Mouse (Mus musculus) left cerebral cortex, postnatal 25 days (tissue): ENCODE results near the gene Abhd2. TPM values are rescaled to one million over a fixed set of nuclear protein-coding genes. Genes with fewer than 3 reads are reported as not detected.
A peak's percentile ranks its signal among the peaks of the same experiment; 100 is the strongest.

Experiments used
- DNase-seq, 2 experiments: peaks; one replicate each; pipeline ENCODE4 v3.0.0; 2022; ENCODE audit warnings: low spot score in 2 of 2, mixed read lengths in 1 of 2
- intact Hi-C: fragments of 180-260 bp; cut with DNase I; formaldehyde crosslinking; loops from one replicate; pipeline ENCODE4 v1.15.1; 2025
- total RNA-seq, 2 experiments: library from RNA; stranded (reverse); gene quantifications; 2 replicates each; pipeline ENCODE4 v1.2.3; 2021

The Abhd2 gene
- total RNA-seq, result 100 to 1,000 TPM; 103 to 120 TPM

DNA sequence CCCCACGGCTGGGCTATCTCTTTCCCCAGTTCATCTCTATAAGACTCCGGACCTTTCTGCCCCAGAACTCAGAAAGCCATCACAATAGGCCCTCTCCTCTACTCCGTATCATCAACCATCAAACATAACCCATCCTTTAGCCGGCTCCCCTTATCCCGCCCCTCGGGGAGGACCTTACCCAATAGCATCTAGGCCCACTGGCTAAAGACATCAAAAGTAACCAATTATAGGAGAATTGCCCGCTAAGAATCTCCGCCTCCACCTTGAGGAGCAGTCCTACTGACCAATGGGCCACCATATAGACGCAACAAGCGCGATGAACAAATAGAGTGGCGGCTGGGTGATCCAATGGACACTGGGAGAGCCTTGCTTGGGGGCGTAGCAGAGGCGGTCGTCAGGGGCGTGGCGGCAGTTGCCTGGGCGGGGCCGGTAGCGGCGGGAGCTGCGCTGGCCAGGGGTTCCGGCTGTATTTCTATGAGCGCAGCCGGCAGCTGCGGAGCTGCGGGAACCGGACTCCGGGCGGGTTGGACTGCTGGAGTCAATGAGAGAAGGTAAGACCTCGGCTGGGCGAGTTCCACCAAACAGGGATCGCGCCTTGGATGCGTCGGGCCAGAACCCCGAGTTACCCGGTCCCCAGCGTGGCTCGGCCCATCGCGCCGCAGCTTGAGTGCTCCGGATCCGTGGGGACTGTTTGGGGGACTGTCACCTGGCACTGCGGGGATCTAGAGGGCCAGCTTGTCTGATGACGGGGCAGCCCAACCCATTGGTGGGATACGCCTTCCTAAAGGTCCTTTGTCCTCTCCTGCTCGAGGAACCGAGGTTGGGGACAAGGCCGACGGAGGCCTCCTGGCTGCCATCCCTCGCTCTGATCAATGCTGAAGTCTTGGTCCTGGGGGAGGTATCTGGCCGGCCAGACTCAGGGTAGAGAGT, at the start of gene Abhd2:
Gene Abhd2 (plus strand): TSS at position 411 of the 930 bp plus-strand sequence.
- DNase-seq, result peak; percentile 100
- intact Hi-C loops, result loop anchor here (5.0 to 10.0 kb wide), 2 partner anchors 74 to 192 kb away; partner anchors contain the start of gene Polg

DNA sequence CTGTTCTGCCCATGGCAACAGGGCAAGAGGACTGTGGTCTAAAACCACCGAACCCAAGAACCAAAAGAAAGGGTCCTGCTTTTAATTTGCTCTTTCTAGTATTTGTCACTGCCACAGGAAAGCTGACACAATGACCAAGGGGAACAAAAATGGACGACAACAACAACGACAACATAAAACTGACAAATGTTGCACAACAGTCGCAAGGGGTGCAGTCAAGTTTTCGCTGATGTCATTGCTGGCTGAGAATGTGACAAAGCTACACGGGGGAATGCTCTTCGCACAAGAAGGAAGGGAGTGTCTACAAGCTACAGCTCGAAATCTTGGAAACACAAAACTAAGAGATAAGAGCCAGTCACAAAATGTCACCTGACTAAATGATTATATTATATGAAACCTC, 47.5 kb upstream of the Abhd2 start:
- no peak for DNase-seq
- intact Hi-C loops, result loop anchor here (5.0 kb wide), 1 partner anchor 303 kb away; no protein-coding TSS in a partner anchor

DNA sequence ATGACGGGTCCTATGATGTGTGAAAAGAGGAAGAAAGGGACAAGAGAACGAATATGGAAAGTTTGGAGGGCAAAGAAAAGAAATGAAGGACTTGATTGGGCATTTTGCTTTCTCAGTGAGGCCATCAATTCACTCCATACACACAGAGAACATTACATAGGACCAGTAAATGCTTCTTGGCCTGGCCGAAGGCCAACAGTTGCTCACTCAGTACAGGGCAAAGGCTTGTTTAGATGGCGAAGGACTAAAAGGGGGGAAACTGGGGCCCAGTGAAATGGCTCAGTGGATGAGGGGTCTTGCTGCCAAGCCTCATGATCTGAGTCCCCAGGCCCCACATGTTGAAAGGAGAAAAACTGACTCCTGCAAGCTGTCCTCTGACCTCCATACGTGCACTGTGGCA, 46.8 kb upstream of the Abhd2 start:
- intact Hi-C loops, result loop anchor here (5.0 kb wide), 1 partner anchor 304 kb away; no protein-coding TSS in a partner anchor
- DNase-seq, result no peak

DNA sequence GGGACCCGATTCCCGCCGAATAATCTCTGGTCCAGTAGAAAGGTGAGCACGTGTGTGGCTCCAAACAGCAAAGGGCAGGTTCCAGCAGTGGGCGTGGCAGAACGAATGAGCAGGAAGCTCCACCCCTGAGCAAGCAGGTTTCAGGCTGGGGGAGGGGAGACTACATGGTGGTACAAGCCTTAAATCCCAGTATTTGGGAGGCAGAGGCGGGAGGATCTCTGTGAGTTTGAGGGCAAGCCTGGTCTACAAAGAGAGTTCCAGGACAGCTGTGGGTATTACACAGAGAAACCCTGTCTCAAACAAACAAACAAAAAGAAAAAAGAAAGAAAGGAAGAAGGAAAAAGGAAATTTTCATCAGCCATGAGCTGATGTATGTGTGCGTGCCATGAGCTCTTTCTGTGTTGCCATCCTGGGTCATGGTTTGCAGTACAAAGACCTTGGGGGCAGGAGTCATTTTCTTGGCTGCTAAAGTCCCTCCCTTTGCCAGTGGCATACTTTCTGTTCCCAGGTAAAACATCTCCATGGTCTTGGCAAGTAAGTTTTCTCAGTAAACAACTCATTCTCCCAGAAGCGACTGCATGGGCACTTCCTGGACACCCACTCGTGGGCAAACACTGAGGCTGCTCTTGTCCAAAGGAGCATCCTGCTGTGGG, 46.0 kb upstream of the Abhd2 start:
- intact Hi-C loops, result loop anchor here (5.0 kb wide), 1 partner anchor 305 kb away; no protein-coding TSS in a partner anchor
- no peak for DNase-seq

DNA sequence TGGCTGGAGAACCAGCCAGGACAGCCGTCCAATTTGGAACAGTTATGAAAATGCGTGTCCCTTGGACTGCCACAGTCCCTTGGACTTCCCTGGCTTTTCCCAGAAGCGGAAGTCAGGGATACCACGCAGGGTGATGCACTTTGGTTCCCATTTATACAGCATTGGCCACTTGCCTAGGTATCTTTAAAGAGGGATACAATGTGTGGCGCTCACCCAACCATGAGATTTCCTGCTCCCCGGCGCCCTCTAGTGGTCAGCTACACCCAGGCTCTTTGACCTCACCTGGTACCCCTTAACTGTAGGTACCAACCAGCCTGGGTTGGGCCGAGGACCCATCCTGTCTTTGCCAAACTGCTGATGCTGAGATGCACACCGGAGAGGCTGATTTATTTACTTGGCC, 44.5 kb upstream of the Abhd2 start:
- DNase-seq, result peak; percentile 75
- intact Hi-C loops, result loop anchor here (1.0 to 5.0 kb wide), 2 partner anchors 87 to 306 kb away; no protein-coding TSS in a partner anchor

DNA sequence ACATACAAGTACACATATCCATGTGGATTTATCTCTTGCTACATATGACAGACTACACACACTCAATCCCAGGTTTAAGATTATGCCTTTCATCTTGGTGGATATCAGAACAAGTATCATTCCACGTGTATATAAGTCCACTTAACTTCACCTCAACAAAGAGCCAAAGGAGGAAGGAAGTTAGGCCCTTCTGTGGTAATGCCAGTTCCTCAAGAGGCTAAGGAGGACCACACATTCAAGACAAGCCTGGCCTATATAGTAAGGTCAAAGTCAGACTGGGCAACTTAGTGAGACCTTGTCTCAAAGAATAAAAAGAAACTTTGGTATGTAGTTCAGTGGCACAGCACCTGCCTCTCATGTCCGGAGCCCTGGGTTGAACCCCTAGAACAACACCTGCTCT, 41.4 kb upstream of the Abhd2 start:
- intact Hi-C loops, result no loop called here
- no peak for DNase-seq

GRCm38 (mm10) chr7:79232048-79232447, 41.0 kb upstream of the Abhd2 start:
- intact Hi-C loops, result no loop called here
- DNase-seq, result no peak

GRCm38 (mm10) chr7:79238741-79239140, 34.3 kb upstream of the Abhd2 start:
- intact Hi-C loops, result no loop called here
- peak in 1 of 2 experiments; percentile 31 for DNase-seq

- no peak for DNase-seq
- intact Hi-C loops, result no loop called here
Observed at GRCm38 (mm10) chr7:79241931-79242625, 30.9 kb upstream of the Abhd2 start.

DNA sequence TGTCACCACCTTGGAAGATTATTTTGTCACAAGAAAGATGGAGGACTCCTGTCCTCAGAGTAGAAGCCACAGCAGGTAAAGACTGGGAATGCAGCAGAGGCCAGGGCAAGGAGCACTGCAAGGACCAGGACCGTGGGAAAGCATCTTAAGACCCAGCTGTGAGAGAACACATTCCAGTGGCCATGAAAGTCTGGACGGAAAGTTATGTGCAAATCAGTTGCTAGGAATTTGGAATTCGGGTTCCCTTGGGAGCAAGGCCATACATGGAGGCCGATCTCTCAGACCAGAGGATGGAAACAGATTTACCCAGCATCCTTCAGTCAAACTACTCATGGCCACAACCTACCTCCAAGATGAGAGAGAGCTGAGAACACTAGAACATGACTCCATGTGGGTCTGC, 29.8 kb upstream of the Abhd2 start:
- intact Hi-C loops, result no loop called here

DNA sequence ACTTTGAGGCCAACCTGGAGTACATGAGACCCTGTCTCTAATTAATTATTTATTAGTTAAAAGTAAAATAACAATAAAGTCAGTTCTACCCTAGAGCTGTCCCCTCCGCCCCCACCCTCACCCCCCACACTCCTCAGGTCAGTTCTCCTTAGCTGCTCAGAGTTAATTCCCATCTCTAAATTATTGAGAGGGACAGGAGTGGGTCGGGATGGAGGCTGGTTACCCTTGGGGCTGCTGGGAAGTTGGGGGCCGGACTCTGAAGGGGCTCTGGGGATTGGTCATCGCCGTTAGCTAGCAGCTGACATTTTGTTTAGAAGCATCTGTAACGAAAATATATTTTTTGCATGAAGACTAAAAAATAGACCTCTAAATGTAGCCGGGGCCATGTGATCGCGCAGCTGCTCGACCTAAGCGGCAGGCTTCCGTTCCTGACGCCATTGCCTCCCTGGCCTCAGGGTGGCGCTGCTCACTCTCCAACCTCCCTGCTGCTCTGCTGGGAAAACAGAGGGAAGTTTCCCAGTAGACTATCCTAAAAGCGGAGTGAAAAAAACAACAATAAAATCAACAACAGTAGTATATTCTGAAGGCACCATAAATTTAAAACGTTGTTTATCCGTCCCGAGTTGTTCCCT, 26.8 kb upstream of the Abhd2 start:
- peak; percentile 74 to 79 for DNase-seq
- intact Hi-C loops, result loop anchor here (1.0 to 2.0 kb wide), 2 partner anchors 55 to 103 kb away; no protein-coding TSS in a partner anchor

More for the DNA sequence above, 29.8 kb upstream of the Abhd2 start:
- DNase-seq, result no peak

- no peak for DNase-seq
Observed at GRCm38 (mm10) chr7:79247408-79247807, 25.6 kb upstream of the Abhd2 start.

GRCm38 (mm10) chr7:79247881-79248389, 25.1 kb upstream of the Abhd2 start:
- no peak for DNase-seq
- intact Hi-C loops, result loop anchor here (2.0 kb wide), 1 partner anchor 53 kb away; no protein-coding TSS in a partner anchor

More at GRCm38 (mm10) chr7:79247408-79247807, 25.6 kb upstream of the Abhd2 start:
- intact Hi-C loops, result loop anchor here (2.0 kb wide), 1 partner anchor 53 kb away; no protein-coding TSS in a partner anchor

GRCm38 (mm10) chr7:79249581-79249980, 23.4 kb upstream of the Abhd2 start:
- intact Hi-C loops, result no loop called here

DNA sequence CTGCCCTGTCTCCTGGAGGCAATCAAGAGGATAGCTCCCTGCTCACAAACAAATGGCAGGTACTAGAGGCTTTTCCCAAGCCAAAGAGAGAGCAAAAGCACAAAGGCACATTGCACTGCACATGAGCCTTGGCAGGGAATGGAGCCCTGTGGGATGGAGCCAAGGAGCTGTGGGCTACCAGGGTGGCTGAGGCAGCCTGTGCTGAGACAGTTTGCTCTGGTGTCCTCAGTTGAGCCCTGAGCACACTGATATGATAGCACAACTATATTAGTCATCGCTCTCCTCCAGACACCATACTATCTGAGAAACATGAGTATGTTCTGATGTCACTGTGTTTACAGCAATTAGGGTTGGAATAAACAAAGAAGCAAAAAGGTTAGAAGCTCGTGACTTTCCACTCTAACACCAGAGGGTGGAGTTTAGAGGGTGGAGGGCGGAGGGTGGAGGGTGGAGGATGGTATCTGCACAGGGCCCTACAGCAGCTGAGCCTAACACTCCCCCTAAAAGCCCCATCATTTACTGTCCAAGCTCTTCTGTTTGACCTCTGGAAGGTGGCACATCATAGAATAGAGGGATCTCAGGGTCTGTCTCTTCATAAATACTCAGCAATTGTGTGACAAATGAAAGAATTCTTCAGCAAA, 18.6 kb upstream of the Abhd2 start:
- intact Hi-C loops, result no loop called here
- peak in 1 of 2 experiments; percentile 57 for DNase-seq

More at GRCm38 (mm10) chr7:79249581-79249980, 23.4 kb upstream of the Abhd2 start:
- DNase-seq, result no peak

DNA sequence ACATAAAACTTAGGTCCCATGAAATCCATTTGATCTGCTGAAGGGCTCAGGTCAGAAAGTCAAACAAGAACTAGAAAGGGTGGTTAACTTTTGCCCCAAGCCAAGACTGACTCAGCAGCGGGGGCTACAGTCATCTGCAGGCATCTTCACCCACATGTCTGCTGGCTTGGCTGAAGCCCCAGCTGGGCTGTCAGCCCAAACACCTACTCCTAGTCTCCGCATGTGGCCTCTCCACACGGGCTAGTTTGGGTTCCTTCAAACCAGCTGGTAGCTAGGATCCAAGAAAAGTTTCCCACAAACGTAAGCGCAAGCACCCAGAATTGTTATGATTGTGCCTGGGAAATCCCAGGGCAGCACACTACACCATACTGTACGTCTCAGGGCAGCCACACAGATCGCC, 17.6 kb upstream of the Abhd2 start:
- intact Hi-C loops, result loop anchor here (1.0 kb wide), 1 partner anchor 15 kb away; no protein-coding TSS in a partner anchor
- DNase-seq, result peak in 1 of 2 experiments; percentile 93

- intact Hi-C loops, result loop anchor here (1.0 kb wide), 1 partner anchor 15 kb away; no protein-coding TSS in a partner anchor
- no peak for DNase-seq
Observed at GRCm38 (mm10) chr7:79255752-79256151, 17.2 kb upstream of the Abhd2 start.

DNA sequence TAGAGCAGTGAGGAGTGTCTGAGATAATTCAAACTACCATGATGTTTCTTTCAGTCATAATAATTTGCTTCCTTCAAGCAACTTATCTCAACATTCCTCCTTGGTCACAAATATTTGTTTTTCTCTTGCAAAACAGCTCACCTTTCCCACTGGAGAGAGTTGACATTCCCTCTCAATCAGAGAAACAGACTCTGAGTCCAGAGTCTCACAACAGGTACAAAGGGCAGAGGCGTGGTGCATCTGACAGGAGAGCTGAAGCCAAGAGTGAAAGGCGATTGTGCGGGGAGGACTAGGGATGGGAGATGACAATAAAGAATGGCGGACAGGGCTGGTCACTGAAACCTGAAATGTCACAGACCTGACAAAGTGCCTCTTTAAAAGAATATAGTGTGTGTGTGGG, 16.3 kb upstream of the Abhd2 start:
- intact Hi-C loops, result no loop called here
- no peak for DNase-seq
